Mouse (Mus musculus) heart, embryonic 10.5 days (tissue): Measurements from ENCODE around the gene Hsd17b6. TPM values are rescaled to one million over a fixed set of nuclear protein-coding genes. Genes with fewer than 3 reads are reported as not detected.
"Not testable (repeated sequence)": the region's sequence is repeated elsewhere in the genome, so short reads cannot be mapped to it uniquely, and the experiment has no call there.

Experiments used
- DNase-seq: peaks from one replicate; pipeline ENCODE4 v3.0.0-alpha.2; 2017; ENCODE audit warnings: low spot score
- H3K27ac ChIP-seq: fragments of 300-500 bp; sonication (generic); 2 replicates; pipeline ENCODE4 v1.5.1; 2016; ENCODE audit warnings: mild to moderate bottlenecking
- H3K27me3 ChIP-seq: fragments of 300-500 bp; sonication (generic); 2 replicates; pipeline ENCODE4 v1.6.1; 2016; ENCODE audit warnings: mild to moderate bottlenecking; ENCODE audit not compliant: poor library complexity, insufficient read depth, severe bottlenecking
- H3K36me3 ChIP-seq: fragments of 300-500 bp; sonication (generic); 2 replicates; pipeline ENCODE4 v1.6.1; 2016; ENCODE audit warnings: mild to moderate bottlenecking, moderate library complexity
- H3K4me1 ChIP-seq: fragments of 300-500 bp; sonication (generic); 2 replicates; pipeline ENCODE4 v1.6.1; 2016; ENCODE audit warnings: mild to moderate bottlenecking
- H3K4me3 ChIP-seq: fragments of 300-500 bp; sonication (generic); 2 replicates; pipeline ENCODE4 v1.5.1; 2016; ENCODE audit warnings: mild to moderate bottlenecking, moderate library complexity
- H3K9me3 ChIP-seq: fragments of 300-500 bp; sonication (generic); 2 replicates; pipeline ENCODE4 v1.6.1; 2016; ENCODE audit warnings: mild to moderate bottlenecking, moderate library complexity
- WGBS: fragments of 180-500 bp; shearing (Covaris S2); methylation state at CpG from one replicate; pipeline ENCODE4 v1.1.7; 2016; 5-methylcytosine and 5-hydroxymethylcytosine counted together
- polyA plus RNA-seq: library from polyadenylated mRNA; unstranded; fragments of >200 nt; fragmentation: Nextera tagmentation; extraction: Ambion mirVana; gene quantifications from 2 replicates; pipeline ENCODE4 v1.2.1, GENCODE M21; 2016

Gene Hsd17b6
- not detected in 2 replicates for polyA plus RNA-seq

DNA sequence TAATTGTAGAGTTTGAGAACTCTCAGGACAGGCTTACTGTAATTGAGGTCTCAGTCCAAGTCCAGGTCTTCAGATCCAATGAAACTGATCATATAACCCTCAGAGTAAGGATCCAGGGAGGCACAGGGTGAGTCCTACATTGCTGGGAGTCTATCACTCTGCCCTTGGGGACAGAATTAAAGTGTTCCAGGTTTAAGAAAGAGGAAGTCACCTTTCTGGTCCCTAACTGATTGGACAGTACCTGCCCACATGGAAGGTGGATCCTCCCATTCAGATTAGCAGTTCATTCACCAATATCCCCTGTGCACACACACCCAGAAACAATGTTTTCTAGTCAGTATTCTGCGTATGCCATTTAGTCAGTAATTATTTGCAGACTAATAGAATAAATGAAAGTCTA, at the start of gene Hsd17b6:
Hsd17b6 (minus strand) TSS at position 166 of the 400 bp plus-strand sequence.
- Histone ChIP-seq H3K9me3 (no peaks in the 10 kb centered on the region), H3K36me3 (no peaks in the 10 kb centered on the region), H3K27me3 (no peaks in the 10 kb centered on the region), H3K27ac (no peak within 1 kb of the TSS), H3K4me3 (no peak within 1 kb of the TSS), H3K4me1 (no peaks in the 10 kb centered on the region)
- DNase-seq: no peak
- WGBS: 88% methylated on average over 1 of the region's 1 CpGs

DNA sequence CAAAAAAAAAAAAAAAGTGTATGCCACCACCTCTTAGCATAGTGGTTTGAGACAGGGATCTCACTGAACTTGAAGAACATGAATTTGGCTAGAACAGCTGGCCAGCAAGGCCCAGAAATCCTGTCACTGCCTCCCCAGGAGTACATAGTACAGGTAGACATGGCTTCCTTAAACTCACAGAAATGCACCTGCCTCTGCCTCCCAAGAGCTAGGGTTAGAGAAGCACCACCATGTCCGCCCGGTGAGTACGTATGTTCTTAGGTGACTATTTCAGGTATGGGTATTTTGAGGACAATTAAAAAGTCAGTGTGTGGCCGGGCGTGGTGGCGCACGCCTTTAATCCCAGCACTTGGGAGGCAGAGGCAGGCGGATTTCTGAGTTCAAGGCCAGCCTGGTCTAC, 45.6 kb upstream of the Hsd17b6 start:
- DNase-seq: no peak
- Histone ChIP-seq H3K4me1 (peaks cover 5% of the 10 kb centered on the region; the same call in 1 of the 2 replicates), H3K4me3 (no peak overlapping the region), H3K27me3 (no peaks in the 10 kb centered on the region), H3K27ac (no peak overlapping the region), H3K36me3 (peaks cover 37% of the 10 kb centered on the region), H3K9me3 (no peaks in the 10 kb centered on the region)
- WGBS: 91% methylated on average over 8 of the region's 8 CpGs

DNA sequence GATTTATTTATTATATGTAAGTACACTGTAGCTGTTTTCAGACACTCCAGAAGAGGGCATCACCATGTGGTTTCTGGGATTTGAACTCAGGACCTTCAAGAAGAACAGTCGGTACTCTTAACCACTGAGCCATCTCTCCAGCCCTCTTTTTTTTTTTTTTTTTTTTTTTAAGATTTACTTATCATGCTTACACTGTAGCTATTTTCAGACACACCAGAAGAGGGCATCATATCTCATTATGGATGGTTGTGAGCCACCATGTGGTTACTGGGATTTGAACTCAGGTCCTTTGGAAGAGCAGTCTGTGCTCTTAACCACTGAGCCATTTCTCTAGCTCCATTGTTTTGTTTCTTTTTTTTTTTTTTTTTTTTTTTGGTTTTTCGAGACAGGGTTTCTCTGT, 44.7 kb upstream of the Hsd17b6 start:
- not testable (repeated sequence) for H3K4me1 ChIP-seq, H3K27me3 ChIP-seq, DNase-seq, H3K27ac ChIP-seq, H3K4me3 ChIP-seq, H3K9me3 ChIP-seq
- H3K36me3 ChIP-seq: peaks cover 44% of the 10 kb centered on the region
- 95% methylated on average over 1 of the region's 2 CpGs for WGBS

DNA sequence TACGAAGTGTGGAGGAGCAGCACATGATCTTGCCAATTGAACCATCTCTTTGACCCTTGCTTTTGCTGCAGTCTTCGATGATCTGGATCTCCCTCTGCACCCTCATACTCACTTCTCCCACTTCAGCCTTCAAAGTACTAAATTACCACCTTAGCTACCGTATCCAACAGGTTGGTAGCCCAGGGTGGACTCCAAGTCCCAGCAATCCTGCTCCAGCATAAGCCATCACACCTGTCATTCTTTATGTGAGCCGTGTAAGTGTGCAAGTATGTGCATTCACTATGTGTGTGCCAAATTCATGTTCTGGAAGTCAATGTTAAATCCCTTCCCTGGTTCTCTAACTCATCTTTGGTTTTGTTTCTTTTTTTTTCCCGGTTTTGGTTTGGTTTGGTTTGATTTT, 44.2 kb upstream of the Hsd17b6 start:
- Histone ChIP-seq H3K36me3 (peaks cover 49% of the 10 kb centered on the region), H3K27ac (no peak overlapping the region), H3K9me3 (no peaks in the 10 kb centered on the region), H3K4me1 (no peaks in the 10 kb centered on the region), H3K4me3 (no peak overlapping the region), H3K27me3 (no peaks in the 10 kb centered on the region)
- 94% methylated on average over 5 of the region's 5 CpGs for WGBS
- DNase-seq: no peak

DNA sequence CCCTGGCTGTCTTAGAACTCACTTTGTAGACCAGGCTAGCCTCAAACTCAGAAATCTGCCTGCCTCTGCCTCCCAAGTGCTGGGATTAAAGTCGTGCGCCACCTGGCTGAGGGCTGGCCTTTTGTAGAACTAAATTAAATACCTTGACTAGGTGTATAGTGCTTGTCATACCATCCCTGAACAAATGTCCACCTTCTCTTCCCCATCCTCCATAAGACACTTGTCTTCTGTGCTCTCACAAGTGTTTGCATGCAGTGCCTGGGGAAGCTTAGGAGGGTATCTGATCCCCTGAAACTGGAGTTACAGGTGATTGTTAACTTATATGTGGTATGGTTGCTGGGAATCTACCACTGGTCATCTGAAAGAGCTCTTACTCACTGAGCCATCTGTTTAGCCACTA, 42.9 kb upstream of the Hsd17b6 start:
- Histone ChIP-seq H3K36me3 (peaks cover 61% of the 10 kb centered on the region), H3K4me1 (no peaks in the 10 kb centered on the region), H3K27me3 (no peaks in the 10 kb centered on the region), H3K27ac (no peak overlapping the region), H3K9me3 (no peaks in the 10 kb centered on the region), H3K4me3 (no peak overlapping the region)
- no peak for DNase-seq
- 80% methylated on average over 2 of the region's 2 CpGs for WGBS

DNA sequence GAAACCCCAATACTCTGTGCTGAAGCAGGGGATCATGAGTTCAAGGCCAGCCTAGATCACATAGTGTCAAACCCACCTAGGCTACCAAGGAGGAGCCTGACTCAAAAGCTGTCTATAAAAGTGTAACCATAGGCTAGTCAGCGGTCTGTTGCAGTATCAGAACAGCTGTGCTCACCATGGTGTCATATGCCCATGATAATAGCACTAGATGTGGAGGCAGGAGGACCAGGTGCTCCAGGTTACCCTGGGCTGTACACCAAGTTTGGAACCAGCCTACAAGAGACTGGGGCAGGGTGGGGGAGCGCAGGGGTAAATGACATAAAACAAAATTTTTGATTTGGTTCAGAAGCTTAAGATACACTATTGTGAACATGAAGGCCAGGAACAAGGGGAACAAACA, 42.3 kb upstream of the Hsd17b6 start:
- Histone ChIP-seq H3K4me1 (peaks cover 3% of the 10 kb centered on the region), H3K27me3 (no peaks in the 10 kb centered on the region), H3K36me3 (peaks cover 68% of the 10 kb centered on the region), H3K9me3 (no peaks in the 10 kb centered on the region), H3K4me3 (no peak overlapping the region), H3K27ac (no peak overlapping the region)
- WGBS: 97% methylated on average over 2 of the region's 2 CpGs
- no peak for DNase-seq

DNA sequence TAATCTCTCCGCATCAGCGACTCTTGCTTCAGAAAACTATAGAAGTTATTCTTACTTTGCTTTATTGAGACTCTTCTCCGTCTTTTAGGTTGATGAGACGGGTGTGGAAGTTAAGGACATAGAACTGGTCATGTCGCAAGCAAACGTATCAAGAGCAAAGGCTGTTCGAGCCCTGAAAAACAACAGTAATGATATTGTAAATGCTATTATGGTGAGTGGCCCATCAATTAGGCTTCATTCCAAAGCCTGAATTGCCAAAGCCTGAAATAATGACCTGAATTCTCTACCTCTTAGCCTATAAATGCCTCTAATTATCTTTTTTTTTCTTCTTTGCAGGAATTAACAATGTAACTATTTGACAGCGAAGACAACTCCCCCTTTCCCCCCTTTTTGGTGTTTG, 40.7 kb upstream of the Hsd17b6 start:
- Histone ChIP-seq H3K27me3 (no peaks in the 10 kb centered on the region), H3K36me3 (peaks cover 83% of the 10 kb centered on the region), H3K27ac (no peak overlapping the region), H3K9me3 (no peaks in the 10 kb centered on the region), H3K4me1 (peaks cover 19% of the 10 kb centered on the region), H3K4me3 (no peak overlapping the region)
- no peak for DNase-seq
- 97% methylated on average over 8 of the region's 8 CpGs for WGBS

DNA sequence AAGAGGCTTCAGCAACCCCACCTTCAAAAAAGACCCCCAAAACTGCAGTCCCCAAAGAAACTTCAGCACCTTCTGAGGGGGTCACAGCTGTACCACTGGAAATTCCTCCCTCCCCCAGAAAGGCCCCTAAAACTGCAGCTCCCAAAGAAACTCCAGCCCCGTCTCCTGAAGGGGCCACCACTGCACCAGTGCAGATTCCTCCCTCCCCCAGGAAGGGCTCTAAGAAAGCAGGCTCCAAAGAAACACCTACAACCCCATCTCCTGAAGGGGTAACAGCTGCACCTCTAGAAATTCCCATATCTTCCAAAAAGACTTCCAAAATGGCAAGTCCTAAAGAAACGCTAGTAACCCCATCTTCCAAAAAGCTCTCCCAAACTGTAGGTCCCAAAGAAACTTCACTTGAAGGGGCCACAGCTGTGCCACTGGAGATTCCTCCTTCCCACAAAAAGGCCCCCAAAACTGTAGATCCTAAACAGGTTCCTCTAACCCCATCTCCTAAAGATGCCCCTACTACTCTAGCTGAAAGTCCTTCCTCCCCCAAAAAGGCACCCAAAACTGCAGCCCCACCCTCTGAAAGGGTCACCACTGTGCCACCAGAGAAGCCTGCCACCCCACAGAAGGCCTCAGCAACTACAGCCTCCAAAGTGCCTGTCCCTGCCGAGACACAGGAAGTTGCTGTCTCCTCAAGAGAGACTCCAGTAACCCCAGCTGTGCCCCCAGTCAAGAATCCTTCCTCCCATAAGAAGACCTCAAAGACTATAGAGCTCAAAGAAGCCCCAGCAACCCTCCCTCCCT, 35.8 kb upstream of the Hsd17b6 start:
- Histone ChIP-seq H3K4me3 (peak overlapping the region; percentile 25; the same call in 1 of the 2 replicates), H3K27me3 (no peaks in the 10 kb centered on the region), H3K4me1 (peaks cover 66% of the 10 kb centered on the region), H3K27ac (peak overlapping the region; percentile 59; the same call in 1 of the 2 replicates), H3K36me3 (peaks cover 98% of the 10 kb centered on the region), H3K9me3 (no peaks in the 10 kb centered on the region)
- no peak for DNase-seq
- 63% methylated on average over 3 of the region's 3 CpGs for WGBS

DNA sequence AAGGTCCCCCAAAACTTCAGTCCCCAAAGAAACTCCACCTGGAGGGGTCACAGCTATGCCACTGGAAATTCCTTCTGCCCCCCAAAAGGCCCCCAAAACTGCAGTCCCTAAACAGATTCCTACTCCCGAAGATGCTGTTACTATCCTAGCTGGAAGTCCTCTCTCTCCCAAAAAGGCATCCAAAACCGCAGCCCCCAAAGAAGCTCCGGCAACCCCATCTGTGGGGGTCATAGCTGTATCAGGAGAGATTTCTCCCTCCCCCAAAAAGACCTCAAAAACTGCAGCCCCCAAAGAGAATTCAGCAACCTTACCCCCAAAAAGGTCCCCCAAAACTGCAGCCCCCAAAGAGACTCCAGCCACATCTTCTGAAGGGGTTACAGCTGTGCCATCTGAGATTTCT, 35.1 kb upstream of the Hsd17b6 start:
- WGBS: 92% methylated on average over 3 of the region's 3 CpGs
- Histone ChIP-seq H3K36me3 (peaks cover 95% of the 10 kb centered on the region), H3K4me1 (peaks cover 73% of the 10 kb centered on the region), H3K27me3 (no peaks in the 10 kb centered on the region), H3K4me3 (no peak overlapping the region), H3K27ac (peak overlapping the region; percentile 59; the same call in 1 of the 2 replicates), H3K9me3 (no peaks in the 10 kb centered on the region)
- DNase-seq: no peak

DNA sequence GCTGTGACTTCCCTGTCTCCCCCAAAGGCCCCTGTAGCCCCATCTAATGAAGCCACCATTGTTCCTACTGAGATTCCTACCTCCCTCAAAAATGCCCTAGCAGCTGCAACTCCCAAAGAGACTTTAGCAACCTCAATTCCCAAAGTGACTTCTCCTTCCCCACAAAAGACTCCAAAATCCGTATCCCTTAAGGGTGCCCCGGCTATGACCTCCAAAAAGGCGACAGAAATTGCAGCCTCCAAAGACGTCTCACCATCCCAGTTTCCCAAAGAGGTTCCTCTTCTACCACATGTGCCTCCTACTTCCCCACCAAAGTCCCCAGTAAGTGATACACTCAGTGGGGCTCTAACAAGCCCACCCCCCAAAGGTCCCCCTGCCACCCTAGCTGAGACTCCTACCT, 34.2 kb upstream of the Hsd17b6 start:
- Histone ChIP-seq H3K27me3 (no peaks in the 10 kb centered on the region), H3K4me3 (no peak overlapping the region), H3K4me1 (peaks cover 78% of the 10 kb centered on the region), H3K9me3 (no peaks in the 10 kb centered on the region), H3K36me3 (peaks cover 92% of the 10 kb centered on the region), H3K27ac (no peak overlapping the region)
- DNase-seq: no peak
- WGBS: 86% methylated on average over 4 of the region's 4 CpGs

DNA sequence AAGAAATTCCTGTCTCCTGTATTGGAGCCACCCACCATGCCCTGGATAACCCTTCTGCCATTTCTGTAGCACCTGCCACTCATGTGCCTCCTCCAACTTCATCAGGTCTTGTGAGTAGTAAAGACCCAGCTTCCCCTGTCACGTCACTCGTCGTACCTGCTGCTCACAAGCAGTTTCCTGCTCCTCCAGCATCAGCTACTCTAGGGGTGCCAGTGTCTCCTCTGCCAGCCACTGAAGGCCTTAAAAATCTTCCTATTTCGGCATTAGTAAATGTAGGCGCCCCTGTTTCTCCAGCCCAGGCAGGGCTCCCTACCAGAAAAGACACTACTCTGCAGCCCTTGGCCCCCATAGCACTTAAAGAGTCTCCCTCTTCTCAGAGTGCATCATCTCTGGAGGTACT, 32.9 kb upstream of the Hsd17b6 start:
- H3K9me3 ChIP-seq: no peaks in the 10 kb centered on the region
- DNase-seq: no peak
- H3K36me3 ChIP-seq: peaks cover 79% of the 10 kb centered on the region
- no peak overlapping the region for H3K4me3 ChIP-seq
- H3K4me1 ChIP-seq: peaks cover 78% of the 10 kb centered on the region
- H3K27ac ChIP-seq: no peak overlapping the region
- H3K27me3 ChIP-seq: no peaks in the 10 kb centered on the region
- WGBS: 82% methylated on average over 5 of the region's 5 CpGs

DNA sequence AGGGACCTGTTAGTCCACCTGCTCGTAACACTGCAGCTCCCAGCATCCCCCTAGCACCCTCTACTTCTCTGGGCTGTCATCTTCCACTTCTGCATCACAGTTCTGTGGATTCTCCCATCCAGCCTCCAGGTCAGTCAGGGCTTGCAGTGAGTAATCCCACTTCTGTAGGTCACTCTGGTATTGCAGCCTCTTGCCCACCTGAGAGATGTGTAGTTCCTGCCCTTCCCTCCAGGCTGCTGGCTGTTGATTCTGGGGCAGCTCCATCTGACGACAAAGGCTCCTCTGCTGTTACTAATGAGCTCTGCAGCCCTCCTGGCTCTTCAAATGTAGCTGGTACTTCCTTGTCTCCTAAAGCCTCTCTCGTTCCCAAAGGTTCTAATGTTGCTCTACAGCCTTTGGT, 32.4 kb upstream of the Hsd17b6 start:
- Histone ChIP-seq H3K4me1 (peaks cover 76% of the 10 kb centered on the region), H3K27me3 (no peaks in the 10 kb centered on the region), H3K27ac (no peak overlapping the region), H3K36me3 (peaks cover 74% of the 10 kb centered on the region), H3K9me3 (no peaks in the 10 kb centered on the region), H3K4me3 (no peak overlapping the region)
- DNase-seq: no peak
- 81% methylated on average over 3 of the region's 3 CpGs for WGBS

DNA sequence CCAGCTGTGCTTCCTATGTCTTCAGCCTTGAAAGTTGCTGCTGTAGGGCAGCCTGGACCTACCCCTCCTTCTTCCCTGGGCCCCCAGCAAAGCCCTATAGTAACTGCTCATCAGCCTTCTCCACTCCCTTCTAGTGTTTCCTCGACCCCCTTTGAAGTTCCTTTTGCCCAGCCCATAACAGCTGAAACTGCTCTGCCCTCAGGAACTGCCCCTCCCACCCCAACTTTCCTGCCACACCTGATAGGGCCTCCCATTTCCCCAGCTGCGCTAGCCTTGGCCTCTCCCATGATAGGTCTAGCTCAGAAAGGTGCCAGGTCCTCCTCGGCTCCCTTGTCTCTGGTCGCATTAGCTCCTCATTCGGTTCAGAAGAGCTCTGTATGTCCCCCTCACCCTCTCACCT, 31.8 kb upstream of the Hsd17b6 start:
- H3K36me3 ChIP-seq: peaks cover 67% of the 10 kb centered on the region
- peaks cover 71% of the 10 kb centered on the region for H3K4me1 ChIP-seq
- no peak for DNase-seq
- peak overlapping the region; percentile 9; the same call in 1 of the 2 replicates for H3K4me3 ChIP-seq
- H3K27me3 ChIP-seq: no peaks in the 10 kb centered on the region
- H3K9me3 ChIP-seq: no peaks in the 10 kb centered on the region
- no peak overlapping the region for H3K27ac ChIP-seq
- 46% methylated on average over 5 of the region's 5 CpGs for WGBS
